Mouse (Mus musculus): ENCODE measurements around the gene Zfp13.

DNA sequence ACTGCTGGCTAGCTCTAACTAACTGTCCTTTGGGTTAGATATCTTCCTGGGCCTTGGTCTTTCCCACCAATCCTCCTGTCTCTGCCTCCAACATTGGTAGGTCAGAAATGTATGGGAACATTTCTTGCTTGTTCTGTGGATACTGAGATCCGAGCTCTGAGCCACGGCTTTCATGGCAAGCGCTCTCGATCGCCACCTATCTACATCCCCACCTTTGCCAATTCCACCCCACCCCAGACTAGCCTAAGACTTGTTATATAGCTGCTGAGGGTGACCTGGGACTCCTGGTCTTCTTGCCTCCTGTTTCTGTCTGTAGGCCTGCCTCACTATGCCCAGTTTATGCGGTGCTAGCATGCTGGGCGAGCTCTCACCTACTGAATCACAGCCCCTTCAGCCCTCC is 5.1 kb upstream of the Zfp13 start:
- no peak for TF ChIP-seq POLR2A (IDR thresholded peaks at IDR 0.05; ENCODE audit: control insufficient read depth, extremely low read depth, insufficient read depth, low read length, poor library complexity)
- TF ChIP-seq CTCF (IDR thresholded peaks at IDR 0.05; ENCODE audit: borderline replicate concordance, control insufficient read depth, extremely low read depth, insufficient read depth, low read length, poor library complexity) = no peak
